Mouse (Mus musculus): ENCODE measurements at regions not wholly inside any gene's neighbourhood (a gene's known extent, or its start where the extent isn't known, plus 50 kb on each side); places are given as distances from the start of the nearest gene placed in this dataset.

DNA sequence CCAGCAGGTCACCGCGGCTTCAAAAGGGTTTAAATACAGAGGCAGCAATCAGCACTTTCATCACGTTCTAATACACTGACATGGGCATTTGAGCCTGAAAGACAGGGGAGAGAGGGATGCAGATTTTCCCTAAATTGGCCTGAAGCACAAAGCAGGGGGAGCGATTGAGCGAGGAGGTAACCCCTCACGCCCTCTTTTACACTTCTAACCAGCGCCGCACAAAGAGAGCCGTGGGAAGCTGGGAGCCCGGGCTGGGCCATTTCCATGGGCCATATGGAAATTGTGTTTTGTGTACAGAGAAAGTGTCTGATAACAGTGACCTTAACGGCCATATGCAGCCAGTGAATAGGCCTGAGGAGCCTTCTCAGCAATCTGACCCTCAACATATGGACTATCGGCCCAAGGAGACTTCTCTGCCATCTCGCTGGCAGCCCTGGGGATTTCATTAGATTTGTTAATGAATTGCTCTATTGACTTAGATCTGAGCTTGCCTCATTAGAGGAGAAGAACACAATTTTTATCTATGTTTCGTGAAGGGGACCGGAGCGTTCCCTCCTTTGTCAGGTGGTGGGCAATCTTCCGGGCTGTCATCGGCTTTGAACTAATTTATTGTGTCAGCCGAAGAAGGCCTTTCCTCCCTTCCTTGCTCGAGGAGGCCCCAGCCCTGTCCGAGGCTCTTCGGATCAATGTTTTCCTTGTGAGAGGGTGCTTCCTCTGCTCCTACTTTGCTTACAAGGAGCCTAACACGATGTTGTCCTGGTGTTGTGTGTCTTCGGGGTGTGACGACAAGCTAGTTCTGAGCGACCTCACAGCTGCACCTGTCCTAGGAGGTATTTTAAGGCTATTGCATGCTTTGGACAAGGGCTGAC lies 195.4 kb upstream of the Irx3 start:
- no peak for DNase-seq

DNA sequence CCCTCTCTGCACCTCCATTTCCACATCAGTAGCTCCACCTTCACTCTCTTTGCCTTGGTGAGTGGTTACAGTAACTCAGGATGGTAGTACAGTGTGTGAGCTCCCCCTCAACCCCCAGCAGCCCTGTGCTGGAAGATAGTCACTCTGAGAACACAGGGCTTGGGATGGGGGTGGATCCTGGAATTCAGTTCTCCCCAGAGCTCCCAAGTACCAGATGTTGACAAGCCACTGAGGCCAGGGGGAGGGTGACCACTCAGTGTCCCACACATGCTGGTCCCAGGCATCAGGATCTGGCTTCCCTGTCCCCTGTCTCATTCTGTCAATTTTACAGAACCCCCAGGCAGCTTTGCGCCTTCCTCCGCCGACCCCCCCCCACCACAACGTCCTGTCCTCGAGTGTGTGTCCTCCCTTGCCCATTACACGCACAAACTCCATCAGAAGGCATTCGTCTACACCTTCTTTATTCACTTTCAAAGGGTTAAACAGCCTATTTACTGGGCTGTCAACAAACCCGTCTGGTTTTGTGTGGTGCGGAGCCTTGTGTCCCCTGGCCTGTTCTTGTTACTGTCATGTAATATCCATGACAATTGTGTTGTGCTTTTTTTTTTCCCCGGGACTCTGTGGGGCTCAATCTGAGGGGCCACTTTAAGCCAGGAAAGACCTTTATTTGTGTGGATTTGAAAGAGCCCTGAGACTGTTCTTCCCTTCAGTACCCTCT lies 194.6 kb upstream of the Irx3 start:
- no peak for DNase-seq

DNA sequence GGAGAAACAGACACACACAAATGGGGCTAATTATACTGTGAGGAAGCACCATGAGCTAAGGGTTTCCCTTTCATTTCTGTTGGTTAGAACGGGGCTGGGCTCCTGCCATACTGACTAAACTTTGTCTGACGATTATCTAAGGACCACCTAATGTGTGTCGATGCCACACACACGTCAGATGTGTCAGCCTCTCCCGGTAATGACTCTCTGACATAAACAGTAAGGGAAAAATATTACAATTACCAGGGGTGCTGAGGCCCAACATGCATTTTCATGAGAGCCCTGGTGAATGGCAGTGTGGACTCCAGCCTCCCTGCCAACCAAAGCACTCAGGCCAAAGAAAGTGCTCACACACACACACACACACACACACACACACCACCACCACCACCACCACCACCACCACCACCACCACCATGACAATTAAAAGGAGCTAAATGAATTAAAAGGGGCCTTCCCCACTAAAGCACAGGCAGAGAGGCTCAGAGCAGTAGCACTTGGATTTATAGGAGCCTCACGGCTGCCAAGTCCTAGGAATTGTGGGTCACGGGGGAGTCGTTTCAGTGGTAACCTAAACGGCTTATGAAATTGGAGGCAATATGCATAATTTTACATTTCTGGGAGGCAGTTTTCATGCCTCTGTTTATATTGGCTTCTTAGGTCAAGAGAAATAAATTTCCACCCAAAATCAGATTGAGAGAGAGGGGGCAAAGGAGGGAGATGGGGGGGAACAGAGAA lies 193.7 kb upstream of the Irx3 start:
- DNase-seq, result peak in 1 of 2 experiments; percentile 19

DNA sequence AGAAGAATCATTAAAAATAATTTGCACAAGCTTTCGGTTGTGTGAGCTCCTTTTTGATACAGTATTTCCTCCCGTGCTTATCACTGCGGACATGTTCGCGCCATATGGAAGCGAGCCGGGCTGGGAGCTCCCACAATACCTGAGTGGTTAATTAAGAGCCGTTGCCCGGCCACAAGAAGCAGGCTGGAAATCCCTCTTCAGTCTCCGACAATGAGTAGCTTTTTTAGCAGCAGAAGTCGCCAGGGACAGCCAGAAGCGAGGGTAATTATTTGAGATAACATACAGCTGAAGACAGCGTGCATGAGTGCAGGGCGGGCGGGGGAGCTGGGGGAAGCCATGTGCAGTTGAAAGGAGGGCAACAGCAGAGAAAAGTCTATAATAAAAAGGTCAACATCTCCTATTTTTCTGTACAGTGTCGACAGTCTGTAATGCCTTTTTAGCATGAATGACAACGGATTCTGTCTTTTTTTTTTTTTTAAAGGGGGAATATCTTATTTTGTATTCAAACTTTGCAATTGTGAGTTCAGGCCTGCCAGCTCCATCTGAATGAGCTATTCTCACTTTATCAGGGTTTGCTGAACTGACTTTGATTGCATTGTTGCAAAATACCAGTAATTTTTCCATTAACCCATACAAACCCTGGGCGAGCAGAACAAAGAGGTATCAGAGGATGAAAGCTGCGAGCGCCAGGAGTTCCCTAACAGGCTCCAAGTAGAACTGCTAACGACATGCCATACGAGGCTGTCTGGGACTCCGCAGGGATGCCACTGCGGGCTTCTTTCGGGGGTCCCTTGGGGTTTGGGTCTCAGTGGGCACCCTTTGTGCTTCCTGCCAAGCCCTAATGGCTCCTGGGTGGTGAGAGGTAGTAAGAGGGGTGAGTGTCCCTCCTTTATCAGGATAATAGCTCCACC lies 189.9 kb upstream of the Irx3 start:
- DNase-seq, result peak in 1 of 2 experiments; percentile 31

DNA sequence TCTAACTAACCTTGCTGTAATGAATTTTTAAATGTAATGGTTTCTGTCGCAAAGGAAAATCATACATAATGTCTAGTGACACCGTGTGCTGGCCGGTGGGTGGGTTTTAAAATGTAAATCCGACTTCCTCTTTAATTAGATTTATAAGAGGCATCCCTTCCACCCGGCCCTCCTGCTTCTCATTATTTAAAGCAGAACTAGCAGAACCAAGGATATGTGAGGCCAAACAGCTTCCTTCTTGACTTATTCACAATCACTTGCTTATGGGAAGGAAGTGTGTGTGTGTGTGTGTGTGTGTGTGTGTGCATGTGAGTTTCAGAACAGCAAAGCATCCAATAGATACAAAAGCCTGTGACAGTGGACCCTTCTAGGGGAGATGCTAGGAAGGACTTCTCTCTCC lies 189.1 kb upstream of the Irx3 start:
- DNase-seq, result peak; percentile 32 to 39

DNA sequence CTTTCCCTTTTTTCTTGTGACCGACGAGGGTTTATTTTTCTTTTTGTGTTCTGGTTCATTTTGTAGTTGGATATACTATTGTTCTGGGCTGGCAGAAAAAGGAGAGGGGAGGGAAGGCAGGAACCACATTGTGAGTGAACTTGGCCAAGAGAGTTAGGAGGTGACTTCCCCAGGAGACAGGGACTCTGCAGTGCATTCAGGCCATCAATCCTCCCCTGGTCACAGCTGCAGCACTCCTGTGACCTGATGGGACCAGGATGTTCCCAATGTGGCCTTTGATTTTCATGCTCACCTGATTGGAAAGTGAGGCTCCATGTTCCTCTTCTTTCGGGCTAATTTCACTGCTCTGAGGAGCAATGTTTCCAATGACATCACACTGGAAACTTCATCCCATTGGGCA lies 188.2 kb upstream of the Irx3 start:
- DNase-seq, result peak; percentile 44 to 83

DNA sequence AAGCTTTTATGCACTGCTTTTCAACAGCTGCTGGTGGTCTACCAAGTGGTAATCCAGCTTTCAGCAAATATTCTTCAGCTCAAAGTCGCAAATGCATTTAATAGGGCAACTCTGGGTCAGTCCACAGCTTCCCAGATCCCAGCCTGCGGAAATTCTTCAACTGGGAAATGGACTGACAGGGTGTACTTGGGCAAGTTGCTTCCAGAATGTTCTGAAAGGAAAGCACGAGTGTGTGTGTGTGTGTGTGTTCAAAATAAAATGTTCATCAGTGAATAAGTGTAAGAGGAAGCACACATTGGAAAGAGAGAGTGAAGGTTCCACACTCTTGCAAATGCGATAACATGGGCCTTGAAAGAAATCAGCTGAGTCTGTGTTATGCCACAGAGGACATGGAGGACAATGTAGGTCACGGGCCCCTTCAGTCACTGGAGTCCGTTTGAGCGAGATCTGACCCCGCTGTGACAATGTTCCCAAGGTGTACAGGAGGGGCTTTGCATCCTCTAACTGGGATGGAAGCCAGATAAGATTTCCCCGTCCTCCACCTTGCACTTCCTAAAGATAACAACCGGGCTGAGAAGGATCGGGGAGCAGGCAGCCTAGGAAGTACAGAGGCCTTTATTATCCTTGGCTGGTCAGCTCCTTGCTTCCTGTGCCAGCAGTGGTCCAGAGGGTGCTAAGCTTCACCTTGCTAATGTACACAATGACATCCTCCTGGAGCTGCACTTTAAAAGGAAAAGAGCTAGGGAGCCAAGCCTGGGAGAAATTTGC lies 187.2 kb upstream of the Irx3 start:
- peak; percentile 49 to 77 for DNase-seq

DNA sequence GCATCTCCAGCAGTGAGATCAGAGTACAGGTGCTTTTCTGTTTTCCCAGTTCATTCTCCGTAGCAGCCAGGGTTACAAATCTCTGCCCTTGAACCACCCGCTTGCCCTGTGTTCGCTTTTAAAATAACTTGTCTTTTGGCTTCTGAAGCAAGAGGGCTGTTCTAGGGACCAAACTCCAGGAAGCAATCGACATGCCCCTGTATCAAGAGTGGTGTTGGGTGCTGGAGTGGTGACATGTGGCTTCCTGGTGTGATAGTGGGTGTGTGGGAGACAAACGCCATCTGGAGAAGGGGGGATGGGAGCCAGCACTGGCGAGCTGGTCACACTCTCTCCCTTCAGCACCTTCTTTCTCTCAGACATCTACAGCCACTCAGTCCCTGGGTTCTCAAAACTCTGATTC lies 186.0 kb upstream of the Irx3 start:
- DNase-seq, result no peak

DNA sequence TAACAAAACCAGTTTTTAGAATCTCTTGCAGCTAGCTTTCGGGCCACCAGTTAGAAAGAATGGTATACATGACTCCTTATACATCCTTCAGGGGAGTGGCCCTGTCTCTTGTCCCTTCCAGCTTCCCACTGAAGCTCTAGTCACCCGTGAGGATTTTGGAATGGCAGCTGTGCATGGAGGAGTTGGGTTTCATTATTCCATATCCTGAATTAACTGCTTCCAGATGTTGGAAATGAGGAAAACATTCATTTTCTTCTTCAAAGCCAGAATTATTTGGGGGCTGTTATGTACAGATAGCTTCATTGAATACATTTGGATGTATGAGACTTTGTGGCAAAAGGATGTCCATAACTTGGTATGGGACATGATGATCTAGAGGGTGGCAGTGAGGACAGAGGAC lies 181.3 kb upstream of the Irx3 start:
- DNase-seq, result no peak

DNA sequence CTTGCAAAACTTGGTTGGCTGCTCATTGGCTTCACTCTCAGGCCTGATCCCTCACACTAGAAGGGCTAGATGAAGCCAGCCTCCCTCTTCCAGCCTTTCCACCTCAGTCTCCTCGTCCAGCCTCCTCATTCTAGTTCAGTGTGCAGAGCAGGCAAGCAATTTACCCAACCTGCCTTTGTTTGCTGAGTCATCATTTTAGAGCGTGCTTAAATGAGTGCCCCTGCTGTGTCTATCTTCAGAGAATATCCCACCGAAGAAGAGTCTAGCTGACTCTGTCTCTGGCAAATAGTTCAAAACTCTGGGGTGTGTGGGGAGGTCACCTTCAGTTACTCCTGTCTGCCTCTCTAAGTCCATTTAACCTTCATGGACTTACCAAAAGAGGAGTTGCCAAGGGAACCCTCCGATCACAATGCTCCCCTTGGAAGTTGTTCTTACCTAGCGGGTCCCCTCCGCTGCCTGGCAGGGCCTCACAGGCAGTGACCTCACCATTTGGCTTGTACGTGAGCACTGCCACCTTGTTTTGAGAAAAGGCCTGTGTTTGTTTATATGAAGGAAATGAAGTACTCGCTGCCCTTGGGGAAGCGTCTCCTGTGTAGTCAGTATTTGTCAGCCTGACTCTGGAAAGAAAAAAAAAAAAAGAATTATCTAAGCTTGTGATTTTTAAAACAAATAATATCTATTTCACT lies 175.2 kb upstream of the Irx3 start:
- peak in 1 of 2 experiments; percentile 17 for DNase-seq

DNA sequence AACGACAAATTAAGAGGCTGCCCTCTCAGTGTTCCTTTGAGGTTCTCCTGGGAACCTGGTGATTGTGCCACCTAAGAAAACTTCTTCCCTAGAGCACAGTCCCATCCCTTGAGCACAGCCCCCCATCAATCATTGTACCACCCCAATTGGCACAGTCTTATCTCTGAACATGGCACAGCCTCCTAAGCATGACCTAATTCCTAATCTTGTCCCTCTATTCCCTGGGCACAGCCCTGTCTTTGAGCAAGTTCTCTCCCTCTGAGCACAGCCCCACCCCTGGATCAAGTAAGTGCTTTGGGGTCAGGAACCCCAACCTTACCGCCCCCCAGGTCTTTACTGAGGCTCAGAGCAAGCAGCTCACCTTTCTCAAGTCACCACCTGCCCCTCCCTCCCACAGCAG lies 173.6 kb upstream of the Irx3 start:
- peak in 1 of 2 experiments; percentile 21 for DNase-seq

DNA sequence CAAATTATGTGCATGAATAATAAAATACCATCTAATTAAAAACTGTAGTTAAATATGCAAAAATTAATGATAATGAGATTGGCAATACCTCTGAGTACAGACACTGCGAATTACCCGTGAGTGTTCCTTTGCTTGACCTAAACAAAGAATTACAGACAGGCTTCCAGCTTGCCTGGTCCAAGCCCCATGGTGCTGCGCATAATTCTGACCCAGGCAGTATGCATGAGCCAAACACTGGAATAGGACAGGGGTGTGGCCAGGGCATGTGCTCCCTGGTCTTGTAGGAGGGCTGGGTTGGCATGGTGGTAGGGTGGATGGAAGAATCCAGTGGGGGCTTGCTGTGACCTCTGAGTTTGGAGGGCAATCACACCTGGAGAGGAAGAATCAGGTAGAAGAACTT lies 172.8 kb upstream of the Irx3 start:
- DNase-seq, result peak in 1 of 2 experiments; percentile 16

DNA sequence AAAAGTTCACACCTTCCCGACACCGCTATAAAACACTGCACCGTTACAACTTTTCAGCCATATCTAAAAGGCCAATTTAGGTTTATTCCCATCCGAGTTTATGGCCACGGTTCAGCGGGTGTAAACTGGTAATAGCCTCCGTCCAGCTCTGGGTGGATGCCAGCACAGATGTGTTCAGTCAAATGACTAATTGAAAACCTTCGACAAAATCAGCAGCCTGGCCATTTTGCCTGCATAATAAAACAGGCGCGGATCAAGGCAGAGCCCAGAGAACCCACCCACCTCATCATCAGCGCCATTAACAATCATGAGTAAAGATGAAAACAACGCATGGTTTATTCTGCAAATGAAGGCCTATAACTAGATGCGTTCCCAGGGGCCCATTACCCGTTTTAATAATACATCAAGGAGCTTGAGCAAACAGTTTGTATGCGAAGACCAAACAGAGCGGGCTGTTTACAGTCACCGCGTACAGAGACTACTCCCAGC lies 172.1 kb upstream of the Irx3 start:
- peak; percentile 52 to 65 for DNase-seq

DNA sequence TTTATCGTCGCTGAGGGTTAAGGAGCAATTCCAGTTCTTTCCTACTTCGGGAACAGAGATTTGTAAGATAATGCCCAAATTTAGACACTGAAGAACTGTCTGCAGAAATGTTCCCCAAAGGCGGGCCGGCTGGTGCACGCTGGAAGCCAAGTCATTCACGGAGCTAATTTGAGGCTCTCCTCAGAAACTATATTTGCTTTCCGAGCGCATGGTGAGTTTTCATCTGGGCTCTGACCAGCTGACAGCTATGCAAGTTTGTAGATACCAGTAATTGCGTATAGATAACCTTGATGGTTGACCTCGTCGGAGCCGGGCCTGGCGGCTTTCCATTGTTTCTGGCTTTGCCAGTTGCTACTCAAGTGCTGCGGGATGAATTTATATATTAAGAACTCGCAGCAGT lies 165.5 kb upstream of the Irx3 start:
- DNase-seq, result peak in 1 of 2 experiments; percentile 53

DNA sequence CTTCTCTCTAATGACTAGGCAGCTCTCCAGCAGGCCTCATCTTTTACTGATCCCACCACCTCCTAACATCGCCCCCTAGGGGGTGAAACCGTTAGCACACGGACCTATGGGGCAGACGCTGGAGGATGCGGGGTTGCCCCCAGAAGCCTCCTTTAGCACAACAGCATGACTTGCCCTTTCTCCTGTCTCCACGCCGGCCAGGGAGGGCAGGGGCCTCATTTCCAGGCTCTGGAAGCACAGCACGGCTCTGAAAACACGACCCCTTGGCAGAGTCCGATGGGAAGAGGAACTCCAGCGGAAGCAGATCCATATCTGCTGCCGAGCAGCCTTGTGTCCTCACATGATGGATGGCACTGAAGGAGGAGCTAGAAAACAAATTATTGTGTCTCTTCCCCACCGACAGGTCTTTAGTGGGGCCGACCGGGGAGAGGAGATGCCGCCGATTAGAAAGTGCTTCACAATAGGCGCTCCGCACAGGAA lies 165.1 kb upstream of the Irx3 start:
- peak; percentile 69 to 89 for DNase-seq

DNA sequence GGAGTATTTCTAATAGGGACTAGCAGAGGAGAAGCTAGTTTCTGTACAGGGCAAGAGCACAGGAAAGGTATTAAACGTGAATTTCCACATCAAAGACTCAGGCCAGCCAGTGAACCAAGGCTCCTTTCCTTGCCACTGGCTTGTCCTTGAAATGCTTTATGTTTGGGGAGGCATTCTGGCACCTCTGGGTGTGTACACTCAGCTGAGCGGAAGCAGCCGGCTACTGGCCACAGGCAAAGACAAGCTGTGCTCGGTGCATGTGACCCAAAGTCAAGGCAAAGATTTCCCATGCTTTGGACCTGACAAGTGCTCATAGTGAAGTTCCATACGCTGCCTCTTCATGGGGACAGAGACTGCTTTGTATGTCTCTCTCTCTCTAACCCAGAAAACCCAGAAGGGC lies 159.8 kb upstream of the Irx3 start:
- peak; percentile 26 to 70 for DNase-seq

DNA sequence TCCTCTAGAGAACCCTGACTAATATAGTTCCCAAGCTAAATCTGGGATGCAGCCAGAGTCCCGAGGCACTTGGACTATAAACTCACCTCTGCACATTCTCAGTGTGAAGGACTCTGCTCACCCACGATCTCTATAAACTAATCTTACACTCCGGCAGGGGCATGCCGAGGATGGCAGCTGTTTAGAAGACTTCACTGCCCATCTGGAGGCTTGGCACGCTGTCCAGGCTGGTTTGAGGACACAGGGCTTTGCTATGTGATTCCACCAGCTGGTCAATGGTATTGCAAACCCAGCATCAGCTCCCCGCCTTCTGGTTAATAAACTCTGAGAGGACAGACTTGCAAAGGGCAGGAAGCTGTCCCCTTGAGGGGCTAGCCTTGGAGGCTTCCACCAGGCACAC lies 153.3 kb upstream of the Irx3 start:
- peak in 1 of 2 experiments; percentile 19 for DNase-seq

DNA sequence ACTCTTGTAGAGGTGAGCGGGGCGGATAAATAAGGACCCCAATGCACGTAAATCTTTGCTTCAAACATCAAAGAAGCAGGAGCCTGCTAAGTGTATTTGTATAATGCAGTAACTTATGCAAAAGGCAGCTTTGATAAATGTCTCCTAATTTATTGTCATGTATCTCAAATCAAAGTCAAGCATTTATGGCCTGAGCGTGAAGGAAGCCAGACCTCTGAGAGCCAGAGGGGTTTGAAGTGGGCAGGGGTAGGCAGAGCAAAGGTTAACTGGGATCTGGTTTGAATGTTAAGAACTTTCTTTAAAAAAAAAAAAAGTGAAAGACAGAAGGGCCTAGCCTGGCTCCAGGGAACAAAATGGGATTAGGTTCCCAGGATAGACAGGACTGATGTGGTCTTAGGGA lies 151.1 kb upstream of the Irx3 start:
- DNase-seq, result no peak

DNA sequence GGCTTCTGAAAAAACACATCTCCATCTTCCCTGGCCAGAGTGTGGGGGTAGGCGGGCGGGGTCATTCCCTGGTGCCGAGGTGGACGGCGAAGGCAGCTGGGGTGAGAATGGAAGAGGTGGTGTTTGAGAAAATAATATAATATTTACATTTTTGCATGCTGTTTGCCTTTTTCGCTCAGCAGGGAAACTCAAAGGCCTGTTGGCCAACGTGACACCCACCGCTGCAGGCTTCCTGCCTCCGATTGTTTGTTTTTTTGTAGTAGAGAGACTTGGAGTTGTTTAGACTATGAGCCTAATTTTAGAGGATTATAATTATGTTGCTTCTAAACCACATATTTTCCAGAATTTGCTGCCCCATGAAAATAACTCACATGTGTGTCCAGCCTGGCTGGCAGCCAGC lies 147.2 kb upstream of the Irx3 start:
- peak in 1 of 2 experiments; percentile 24 for DNase-seq

DNA sequence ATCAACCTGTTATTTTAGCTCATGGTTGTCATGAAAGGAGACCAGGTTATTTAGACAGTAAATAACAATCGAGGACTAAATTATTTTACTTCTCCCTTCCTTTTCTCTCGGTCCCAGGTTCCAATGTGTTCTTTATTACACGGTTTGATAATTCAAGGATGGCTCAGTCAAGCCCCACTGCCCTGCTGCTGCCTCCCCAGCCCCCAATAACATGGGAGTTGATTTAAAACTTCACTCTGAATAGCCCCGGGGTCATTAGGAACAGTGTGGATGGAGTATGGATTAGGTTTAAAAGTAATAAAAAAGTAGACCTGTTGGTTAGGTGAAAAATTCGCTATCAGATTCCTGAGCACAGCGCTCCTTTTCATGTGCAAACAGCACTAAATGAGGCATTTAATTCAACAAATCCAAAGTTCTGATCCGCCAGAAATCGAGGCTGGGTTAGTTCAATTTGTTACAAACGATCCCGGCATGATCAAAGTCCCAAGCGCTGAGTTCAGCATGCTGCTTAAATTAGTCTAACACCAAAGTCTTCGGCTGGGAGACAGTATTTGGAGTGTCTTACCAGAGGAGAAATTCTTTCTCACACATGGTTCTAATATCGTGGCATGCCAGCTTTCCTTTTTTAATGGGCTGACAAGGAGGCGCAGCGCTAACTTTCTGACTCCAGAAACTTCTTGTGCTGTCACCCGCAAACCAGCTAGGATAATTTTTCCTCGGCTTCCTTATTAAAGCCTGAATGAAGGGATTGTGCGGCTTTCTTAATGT lies 146.5 kb upstream of the Irx3 start:
- DNase-seq, result peak; percentile 23 to 32
